Mouse (Mus musculus): Measurements from ENCODE around the gene Inpp5a. TPM values are rescaled to one million over a fixed set of nuclear protein-coding genes. Genes with fewer than 3 reads are reported as not detected.

Inpp5a gene
- polyA plus RNA-seq, 1 experiment from 2014 or later: 34.1 TPM

- Histone ChIP-seq H3K9ac (no peak overlapping the region), H3K36me3 (no peaks in the 10 kb centered on the region), H3K27me3 (no peaks in the 10 kb centered on the region), H3K4me1 (peaks cover 36% of the 10 kb centered on the region), H3K4me3 (no peak overlapping the region), H3K27ac (no peak overlapping the region), H3K4me2 (replicated peaks) (no peak overlapping the region), H3K9me3 (no peaks in the 10 kb centered on the region)
- no peak for ATAC-seq (ENCODE audit: insufficient number of reproducible peaks, insufficient read depth, low FRiP score, low TSS enrichment)
- WGBS: 42% methylated on average over 9 of the region's 9 CpGs
These were observed 49.2 kb downstream of the Inpp5a start for GRCm38 (mm10) chr7:139437926-139438600.

GRCm38 (mm10) chr7:139438601-139438945, 49.7 kb downstream of the Inpp5a start:
- 0 out of 2 replicates have a peak overlapping the region, but pooled peaks have one; percentile 18 for H3K27ac ChIP-seq
- H3K4me1 ChIP-seq: peaks cover 36% of the 10 kb centered on the region
- WGBS: 77% methylated on average over 4 of the region's 4 CpGs

GRCm38 (mm10) chr7:139439031-139439430, 50.1 kb downstream of the Inpp5a start:
- WGBS: 40% methylated on average over 3 of the region's 3 CpGs
- Histone ChIP-seq H3K27me3 (no peaks in the 10 kb centered on the region), H3K9ac (no peak overlapping the region), H3K36me3 (no peaks in the 10 kb centered on the region), H3K9me3 (no peaks in the 10 kb centered on the region), H3K27ac (0 out of 2 replicates have a peak overlapping the region, but pooled peaks have one; percentile 18), H3K4me2 (replicated peaks) (no peak overlapping the region), H3K4me3 (no peak overlapping the region), H3K4me1 (peaks cover 36% of the 10 kb centered on the region)
- ATAC-seq (ENCODE audit: insufficient number of reproducible peaks, insufficient read depth, low FRiP score, low TSS enrichment): no peak

More at GRCm38 (mm10) chr7:139438601-139438945, 49.7 kb downstream of the Inpp5a start:
- ATAC-seq (ENCODE audit: insufficient number of reproducible peaks, insufficient read depth, low FRiP score, low TSS enrichment): no peak
- Histone ChIP-seq H3K27me3 (no peaks in the 10 kb centered on the region), H3K4me3 (no peak overlapping the region), H3K36me3 (no peaks in the 10 kb centered on the region), H3K9ac (no peak overlapping the region), H3K9me3 (no peaks in the 10 kb centered on the region), H3K4me2 (replicated peaks) (no peak overlapping the region)

DNA sequence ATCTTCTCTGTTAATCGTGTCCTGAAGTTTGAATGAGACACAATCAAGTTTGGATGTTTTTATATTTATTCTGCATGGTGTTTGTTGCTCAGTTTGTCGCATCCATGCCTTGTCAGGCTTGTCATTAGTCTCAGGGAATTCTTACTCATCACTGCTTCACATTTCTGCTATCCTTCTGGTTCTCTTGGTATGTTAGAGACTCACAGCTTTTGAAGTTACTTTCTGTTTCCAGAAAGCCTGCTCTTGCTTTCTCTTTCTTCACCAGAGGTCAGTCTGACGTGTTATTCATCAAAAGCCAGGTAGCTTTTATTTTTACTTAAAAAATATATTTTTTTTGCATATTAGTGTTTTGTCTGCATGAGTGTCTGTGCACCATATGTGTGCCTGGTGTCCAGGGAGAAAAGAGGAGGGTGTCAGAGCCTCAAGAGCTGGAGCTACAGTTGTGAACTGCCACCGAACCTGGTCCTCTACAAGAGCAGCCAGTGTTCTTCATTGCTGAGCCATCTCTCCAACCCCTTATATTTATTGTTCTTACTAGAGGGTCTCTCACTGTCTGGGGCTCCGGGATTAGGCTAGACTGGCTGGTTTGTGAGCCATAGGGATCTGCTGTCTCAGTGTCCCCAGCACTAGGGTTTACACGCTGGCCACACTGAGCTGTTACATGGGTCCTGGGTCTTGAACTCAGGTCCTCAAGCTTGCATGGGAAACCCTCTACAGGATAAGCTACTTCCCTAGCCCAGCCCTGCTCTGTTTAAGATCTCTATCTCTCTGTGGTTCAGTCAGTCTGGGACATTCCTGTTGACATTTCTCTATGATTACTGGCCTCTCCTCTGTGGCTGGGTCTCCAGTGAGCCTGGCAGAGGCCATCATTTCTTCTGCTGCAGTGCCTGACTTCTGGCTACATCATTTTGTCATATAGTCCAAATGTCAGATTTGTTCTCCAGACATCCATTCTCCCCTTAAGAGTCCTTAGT, 51.3 kb downstream of the Inpp5a start:
- H3K27ac ChIP-seq: 0 out of 2 replicates have a peak overlapping the region, but pooled peaks have one; percentile 13

DNA sequence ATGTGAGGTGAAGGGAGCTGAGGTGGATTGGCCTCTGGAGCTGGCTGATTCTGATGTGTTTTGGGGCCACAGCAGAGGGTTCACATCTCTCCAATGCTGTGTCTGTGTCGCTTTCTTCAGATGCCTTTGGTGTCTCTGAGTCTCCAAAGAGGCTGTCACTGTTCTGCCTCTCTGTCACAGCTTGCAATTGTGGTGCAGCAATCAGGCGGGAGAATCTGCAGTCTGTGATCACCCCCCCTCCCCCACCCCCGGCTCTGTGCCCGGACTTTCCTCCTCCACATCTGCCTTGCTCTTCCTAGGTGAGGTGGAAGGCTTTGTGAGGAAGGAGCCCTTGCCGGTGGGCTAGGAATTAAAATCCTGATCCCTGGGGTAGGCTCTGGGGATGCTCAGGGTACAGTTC, 52.1 kb downstream of the Inpp5a start:
- H3K9me3 ChIP-seq: no peaks in the 10 kb centered on the region
- no peak overlapping the region for H3K4me2 ChIP-seq (replicated peaks)
- no peak overlapping the region for H3K9ac ChIP-seq
- no peaks in the 10 kb centered on the region for H3K27me3 ChIP-seq
- H3K4me3 ChIP-seq: no peak overlapping the region
- no peak overlapping the region; the same call in 1 of the 2 replicates for H3K27ac ChIP-seq
- WGBS: 24% methylated on average over 5 of the region's 5 CpGs
- no peaks in the 10 kb centered on the region for H3K36me3 ChIP-seq
- H3K4me1 ChIP-seq: peaks cover 40% of the 10 kb centered on the region
- no peak for ATAC-seq (ENCODE audit: insufficient number of reproducible peaks, insufficient read depth, low FRiP score, low TSS enrichment)

More for the DNA sequence above, 51.3 kb downstream of the Inpp5a start:
- H3K27me3 ChIP-seq: no peaks in the 10 kb centered on the region
- ATAC-seq (ENCODE audit: insufficient number of reproducible peaks, insufficient read depth, low FRiP score, low TSS enrichment): no peak
- peaks cover 36% of the 10 kb centered on the region for H3K4me1 ChIP-seq
- H3K36me3 ChIP-seq: no peaks in the 10 kb centered on the region
- H3K4me2 ChIP-seq (replicated peaks): no peak overlapping the region
- H3K4me3 ChIP-seq: no peak overlapping the region
- H3K9me3 ChIP-seq: no peaks in the 10 kb centered on the region
- 80% methylated on average over 6 of the region's 6 CpGs for WGBS
- H3K9ac ChIP-seq: no peak overlapping the region

DNA sequence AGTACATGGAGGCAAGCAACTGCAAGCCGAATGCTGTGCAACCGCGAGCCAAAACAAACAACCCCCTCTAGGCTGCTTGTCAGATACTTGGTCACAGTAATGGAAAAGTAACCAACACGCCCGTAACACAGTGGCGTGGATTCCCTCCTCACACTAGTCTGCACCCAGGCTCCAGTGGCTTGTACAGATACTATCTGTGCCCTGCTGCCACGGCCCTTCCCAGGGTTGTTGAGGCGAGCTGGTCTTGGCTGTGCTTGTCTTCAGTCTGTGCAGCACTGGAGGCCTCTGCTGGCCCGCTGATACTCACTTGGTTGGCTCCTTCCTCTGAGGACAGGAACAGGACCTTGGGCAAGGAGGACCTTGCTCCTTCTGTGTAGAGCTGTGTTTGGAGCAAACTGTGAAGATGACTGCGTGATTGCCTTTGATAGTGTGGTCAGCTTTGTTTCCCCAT, 52.9 kb downstream of the Inpp5a start:
- WGBS: 79% methylated on average over 10 of the region's 10 CpGs
- no peak overlapping the region for H3K27ac ChIP-seq
- H3K4me2 ChIP-seq (replicated peaks): no peak overlapping the region
- no peaks in the 10 kb centered on the region for H3K9me3 ChIP-seq
- H3K36me3 ChIP-seq: no peaks in the 10 kb centered on the region
- H3K9ac ChIP-seq: no peak overlapping the region
- no peak overlapping the region for H3K4me3 ChIP-seq
- ATAC-seq (ENCODE audit: insufficient number of reproducible peaks, insufficient read depth, low FRiP score, low TSS enrichment): no peak
- no peaks in the 10 kb centered on the region for H3K27me3 ChIP-seq
- peaks cover 40% of the 10 kb centered on the region for H3K4me1 ChIP-seq

- H3K27me3 ChIP-seq: no peaks in the 10 kb centered on the region
- H3K27ac ChIP-seq: no peak overlapping the region
- WGBS: 75% methylated on average over 8 of the region's 8 CpGs
These were observed 56.7 kb downstream of the Inpp5a start for GRCm38 (mm10) chr7:139445621-139446020.

DNA sequence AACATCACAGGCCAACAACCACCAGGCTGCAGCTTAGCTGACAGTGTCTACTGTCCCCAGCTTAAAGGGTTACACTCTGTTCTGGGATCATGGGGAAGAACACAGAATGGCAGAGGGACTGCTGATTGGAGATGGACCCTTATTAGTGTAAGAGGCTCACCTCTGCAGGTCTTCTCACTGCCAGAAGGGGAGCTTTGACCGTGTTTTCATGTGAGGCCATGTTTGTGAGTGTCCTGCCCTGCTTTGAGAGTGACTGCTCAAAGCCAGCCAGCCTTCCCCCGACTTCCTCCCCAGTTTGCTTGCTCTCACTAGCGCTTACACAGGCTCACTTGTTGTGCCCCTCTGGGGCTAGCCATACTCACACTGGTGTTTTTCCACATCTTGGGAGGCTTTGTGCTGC, 58.5 kb downstream of the Inpp5a start:
- Histone ChIP-seq H3K9ac (no peak overlapping the region), H3K27ac (no peak overlapping the region), H3K4me1 (0 out of 2 replicates have a peak, but pooled peaks cover 4% of the 10 kb centered on the region), H3K36me3 (no peaks in the 10 kb centered on the region), H3K4me3 (no peak overlapping the region), H3K27me3 (no peaks in the 10 kb centered on the region), H3K9me3 (no peaks in the 10 kb centered on the region), H3K4me2 (replicated peaks) (no peak overlapping the region)
- ATAC-seq (ENCODE audit: insufficient number of reproducible peaks, insufficient read depth, low FRiP score, low TSS enrichment): no peak
- 82% methylated on average over 3 of the region's 3 CpGs for WGBS

More at GRCm38 (mm10) chr7:139445621-139446020, 56.7 kb downstream of the Inpp5a start:
- peaks cover 18% of the 10 kb centered on the region for H3K4me1 ChIP-seq
- no peak overlapping the region for H3K4me2 ChIP-seq (replicated peaks)
- H3K4me3 ChIP-seq: no peak overlapping the region
- ATAC-seq (ENCODE audit: insufficient number of reproducible peaks, insufficient read depth, low FRiP score, low TSS enrichment): no peak
- no peaks in the 10 kb centered on the region for H3K9me3 ChIP-seq
- H3K36me3 ChIP-seq: no peaks in the 10 kb centered on the region
- H3K9ac ChIP-seq: no peak overlapping the region

DNA sequence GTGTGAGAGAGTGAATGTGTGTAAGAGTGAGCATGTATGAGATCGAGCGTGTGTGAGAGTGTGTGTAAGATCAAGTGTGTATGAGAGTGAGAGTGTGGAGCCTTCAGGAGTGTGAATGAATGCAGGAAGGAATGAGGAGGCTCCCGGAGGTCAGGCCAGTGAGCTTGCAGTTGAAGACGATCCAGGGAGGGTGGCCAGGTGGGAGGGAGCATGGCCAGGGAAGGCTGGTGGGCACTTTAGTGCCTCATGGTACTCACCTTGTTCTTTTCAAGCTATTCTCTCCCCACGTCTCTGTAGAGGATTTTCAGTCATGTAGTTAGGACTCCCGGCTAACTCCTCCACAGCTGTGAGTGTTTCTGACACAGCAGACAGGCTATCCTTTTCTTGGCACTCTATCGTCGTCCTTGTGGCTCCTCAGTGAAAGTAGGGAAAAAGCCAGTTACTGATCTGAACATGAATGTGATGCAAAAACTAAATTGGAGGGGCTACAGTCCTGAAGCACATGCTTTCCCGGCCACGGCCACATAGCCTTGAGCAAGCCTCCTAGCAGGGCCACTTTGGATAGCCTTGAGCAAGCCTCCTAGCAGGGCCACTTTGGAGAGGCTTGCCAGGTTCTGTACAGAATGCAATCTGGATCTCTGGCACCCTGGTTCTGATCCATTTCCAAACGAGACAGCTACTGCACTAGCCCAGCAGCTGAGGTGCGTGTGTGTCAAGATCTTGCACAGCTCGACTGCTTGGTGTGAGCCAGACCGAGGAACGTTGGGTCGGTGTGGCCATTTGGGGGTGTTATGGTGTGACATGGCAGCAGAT, 61.5 kb downstream of the Inpp5a start:
- no peak overlapping the region for H3K27ac ChIP-seq
- no peaks in the 10 kb centered on the region for H3K27me3 ChIP-seq
- no peak for ATAC-seq (ENCODE audit: insufficient number of reproducible peaks, insufficient read depth, low FRiP score, low TSS enrichment)
- no peak overlapping the region for H3K4me3 ChIP-seq
- no peak overlapping the region for H3K4me2 ChIP-seq (replicated peaks)
- 0 out of 2 replicates have a peak, but pooled peaks cover 4% of the 10 kb centered on the region for H3K4me1 ChIP-seq
- H3K9ac ChIP-seq: no peak overlapping the region
- no peaks in the 10 kb centered on the region for H3K9me3 ChIP-seq
- H3K36me3 ChIP-seq: no peaks in the 10 kb centered on the region
- WGBS: 84% methylated on average over 16 of the region's 16 CpGs

DNA sequence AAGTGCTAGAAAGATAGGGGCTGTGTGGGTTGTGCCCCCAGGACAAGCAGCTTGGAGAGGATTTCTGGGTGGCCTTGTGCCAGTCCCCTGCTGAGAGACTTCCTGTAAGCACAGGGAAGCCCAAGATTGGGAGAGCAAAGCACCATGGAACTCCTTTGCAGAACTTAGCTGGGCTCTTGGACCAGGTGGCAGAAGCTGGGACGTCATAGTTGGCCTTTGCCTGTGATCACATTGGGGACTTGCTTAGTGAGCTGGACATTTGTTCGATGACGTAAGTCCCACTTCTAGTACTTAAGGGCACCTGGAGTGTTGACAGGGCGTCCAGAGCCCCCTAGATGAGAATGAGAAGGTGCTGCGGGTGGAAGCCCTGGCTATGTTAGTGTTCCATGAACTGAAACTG, 62.8 kb downstream of the Inpp5a start:
- Histone ChIP-seq H3K9ac (no peak overlapping the region), H3K4me3 (no peak overlapping the region), H3K4me2 (replicated peaks) (no peak overlapping the region), H3K9me3 (no peaks in the 10 kb centered on the region), H3K4me1 (no peaks in the 10 kb centered on the region), H3K36me3 (no peaks in the 10 kb centered on the region), H3K27me3 (no peaks in the 10 kb centered on the region), H3K27ac (no peak overlapping the region)
- ATAC-seq (ENCODE audit: insufficient number of reproducible peaks, insufficient read depth, low FRiP score, low TSS enrichment): no peak
- WGBS: 87% methylated on average over 5 of the region's 5 CpGs

- Histone ChIP-seq H3K9me3 (no peaks in the 10 kb centered on the region), H3K27me3 (no peaks in the 10 kb centered on the region), H3K27ac (no peak overlapping the region), H3K4me2 (replicated peaks) (no peak overlapping the region), H3K4me1 (no peaks in the 10 kb centered on the region), H3K4me3 (no peak overlapping the region), H3K9ac (no peak overlapping the region), H3K36me3 (no peaks in the 10 kb centered on the region)
- 59% methylated on average over 2 of the region's 2 CpGs for WGBS
- no peak for ATAC-seq (ENCODE audit: insufficient number of reproducible peaks, insufficient read depth, low FRiP score, low TSS enrichment)
These were observed 63.3 kb downstream of the Inpp5a start for GRCm38 (mm10) chr7:139452199-139452598.

Measured in embryonic facial prominence, embryonic 12.5 days (tissue).